Mouse (Mus musculus) WW6 (cell line): ENCODE results near the gene Pilra.
A peak's percentile ranks its signal among the peaks of the same experiment; 100 is the strongest.

ENCODE experiments used
- DNase-seq: peaks from one replicate; pipeline ENCODE4 v3.0.0-alpha.2; 2013; ENCODE audit warnings: low read depth, low spot score

Pilra gene

DNA sequence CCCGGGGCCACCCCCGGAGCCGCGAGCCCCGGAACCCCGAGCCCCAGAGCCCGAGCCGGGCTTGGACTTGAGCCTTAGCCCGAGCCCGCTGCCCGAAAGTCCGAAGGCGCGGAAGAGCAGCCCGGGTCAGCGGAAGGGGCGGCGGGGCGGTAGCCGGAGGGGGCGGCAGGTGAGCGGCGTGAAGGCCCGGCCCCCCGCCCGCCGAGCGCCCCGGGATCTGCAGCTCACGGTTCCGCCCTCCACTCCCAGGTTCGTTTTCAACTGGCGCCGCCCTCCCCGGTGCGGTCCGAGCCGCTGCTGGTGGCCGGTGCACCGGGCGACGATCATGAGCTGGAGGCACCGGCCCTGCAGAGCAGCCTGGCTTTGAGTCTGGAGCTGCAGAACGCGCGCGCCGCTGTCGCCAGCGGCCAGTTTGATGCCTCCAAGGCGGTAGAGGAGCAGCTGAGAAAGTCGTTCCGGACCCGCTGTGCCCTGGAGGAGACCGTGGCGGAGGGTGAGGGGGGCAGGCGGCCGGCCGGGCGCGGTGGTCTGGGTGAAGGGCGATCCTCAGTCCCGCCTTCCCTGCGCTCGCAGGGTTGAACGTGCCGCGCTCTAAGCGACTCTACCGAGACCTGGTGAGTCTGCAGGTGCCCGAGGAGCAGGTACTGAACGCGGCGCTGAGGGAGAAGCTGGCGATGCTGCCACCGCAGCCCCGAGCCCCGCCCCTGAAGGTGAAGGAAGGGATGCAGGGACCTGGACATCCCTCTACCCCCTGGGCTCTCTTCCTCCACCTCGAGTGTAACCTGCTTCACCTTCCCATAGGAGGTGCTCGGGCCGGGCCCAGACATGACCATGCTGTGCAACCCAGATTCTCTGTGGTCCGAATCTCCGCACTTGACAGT is 56.8 kb downstream of the Pilra start:
- no peak for DNase-seq

GRCm38 (mm10) chr5:137778635-137779034 is 57.4 kb downstream of the Pilra start, which contains the start of gene Ppp1r35:
TSS of gene Ppp1r35 (plus strand) at chr5:137778849.
- DNase-seq, result peak; percentile 95

DNA sequence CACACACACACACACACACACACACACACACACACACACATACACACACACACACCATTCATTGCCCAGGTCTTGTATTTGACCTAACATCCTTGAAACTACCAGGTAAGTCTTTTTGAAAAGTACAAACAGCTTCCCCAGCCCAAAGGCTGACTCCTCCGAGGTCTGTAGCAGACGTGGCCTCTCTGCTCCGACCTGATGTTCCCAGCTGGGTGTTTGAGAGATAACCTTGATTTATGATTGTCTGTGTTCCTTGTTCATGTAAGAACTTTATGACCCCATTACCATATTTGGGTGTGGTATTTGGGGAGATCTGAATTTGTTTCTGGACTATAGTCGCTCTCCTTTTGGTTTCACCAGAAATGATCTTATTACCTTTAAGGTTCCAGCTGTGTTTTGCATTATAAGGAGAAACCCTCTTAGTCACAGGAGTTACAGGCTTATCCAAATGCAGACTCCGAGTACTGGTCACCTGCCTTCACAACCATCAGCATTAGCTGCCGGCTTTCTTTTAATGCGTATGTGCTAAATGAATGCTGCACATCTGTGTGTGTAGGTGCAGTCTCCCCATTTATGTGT is 58.7 kb downstream of the Pilra start:
- DNase-seq, result no peak

- DNase-seq, result peak; percentile 54
Observed at GRCm38 (mm10) chr5:137776408-137776918, 59.6 kb downstream of the Pilra start.

DNA sequence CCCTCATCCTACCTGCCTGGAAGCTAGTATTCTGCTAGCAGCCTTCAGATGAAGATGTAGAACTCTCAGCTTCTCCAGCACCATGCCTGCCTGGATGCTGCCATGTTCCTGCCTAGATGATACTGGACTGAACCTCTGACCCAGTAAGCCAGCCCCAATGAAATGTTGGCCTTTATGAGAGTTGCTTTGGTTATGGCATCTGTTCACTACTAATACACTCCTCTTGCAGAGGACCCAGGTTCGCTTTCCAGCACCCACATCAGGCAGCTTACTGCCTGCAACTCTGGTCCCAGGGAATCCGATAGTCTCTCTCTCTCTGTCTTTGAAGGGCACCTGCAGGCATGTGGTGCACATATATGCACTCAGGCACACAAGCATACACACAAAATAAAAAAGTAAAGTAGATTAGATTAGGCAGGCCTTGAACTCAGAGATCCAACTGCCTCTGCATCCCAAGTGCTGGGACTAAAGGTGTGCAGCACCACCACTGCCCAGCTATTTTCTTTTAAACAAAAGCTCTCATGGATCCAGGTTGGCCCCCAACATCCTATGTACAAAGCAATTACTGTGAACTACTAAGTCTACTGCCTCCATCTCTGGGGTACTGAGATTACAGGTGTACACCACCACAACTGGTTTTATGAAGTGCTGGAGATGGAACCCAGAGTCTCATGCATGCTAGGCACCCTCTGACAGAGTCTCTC is 60.3 kb downstream of the Pilra start:
- no peak for DNase-seq

DNA sequence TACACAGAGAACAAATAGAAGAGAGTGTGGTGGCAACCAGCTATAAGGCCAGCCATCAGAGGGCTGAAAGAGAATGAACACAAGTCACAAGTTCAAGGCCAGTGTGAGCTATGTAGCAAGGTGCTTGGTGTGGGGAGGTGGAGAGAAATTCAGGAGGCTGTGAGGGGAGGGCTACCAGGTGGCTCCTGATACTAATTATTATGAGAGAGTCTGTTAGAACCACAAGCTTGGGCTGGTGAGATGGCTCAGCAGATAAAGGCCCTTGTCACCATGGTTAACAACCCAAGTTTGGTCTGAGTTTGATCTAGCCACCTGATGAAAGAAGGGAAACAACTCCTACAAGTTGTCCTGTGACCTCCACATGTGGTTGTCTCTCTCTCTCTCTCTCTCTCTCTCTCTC is 63.3 kb downstream of the Pilra start:
- no peak for DNase-seq
